Mouse (Mus musculus) heart, postnatal 0 days (tissue): ENCODE data around the gene Anxa11. TPM values are rescaled to one million over a fixed set of nuclear protein-coding genes. Genes with fewer than 3 reads are reported as not detected.
A peak's percentile ranks its signal among the peaks of the same experiment; 100 is the strongest.
"Not testable (repeated sequence)": the region's sequence is repeated elsewhere in the genome, so short reads cannot be mapped to it uniquely, and the experiment has no call there.

ENCODE experiments used
- ATAC-seq: fragments of 200-750 bp; cut with Nextera tagmentation; 2 replicates; pipeline ENCODE4 v1.8.0; 2017; ENCODE audit warnings: low read depth, moderate number of reproducible peaks, moderate library complexity; ENCODE audit not compliant: insufficient read depth
- DNase-seq: peaks from one replicate; pipeline ENCODE4 v3.0.0-alpha.2; 2016; ENCODE audit warnings: low spot score
- H3K27ac ChIP-seq: fragments of 300-500 bp; sonication (generic); 2 replicates; pipeline ENCODE4 v1.5.1; 2014; ENCODE audit warnings: low read depth, mild to moderate bottlenecking
- H3K27me3 ChIP-seq: fragments of 300-500 bp; sonication (generic); 2 replicates; pipeline ENCODE4 v1.6.1; 2014; ENCODE audit warnings: low read length, mixed read lengths; ENCODE audit not compliant: control insufficient read depth, insufficient read depth
- H3K36me3 ChIP-seq: fragments of 300-500 bp; sonication (generic); replicated peaks from 2 replicates; pipeline ENCODE4 v1.6.1; 2014; ENCODE audit warnings: low read length, mixed read lengths; ENCODE audit not compliant: control insufficient read depth, insufficient read depth
- H3K4me1 ChIP-seq: fragments of 300-500 bp; sonication (generic); 2 replicates; pipeline ENCODE4 v1.6.1; 2014; ENCODE audit warnings: antibody characterized with exemption; ENCODE audit not compliant: control insufficient read depth, insufficient read depth
- H3K4me2 ChIP-seq: fragments of 300-500 bp; sonication (generic); 2 replicates; pipeline ENCODE4 v1.6.1; 2014; ENCODE audit warnings: low read depth, mild to moderate bottlenecking, low read length, moderate library complexity
- H3K4me3 ChIP-seq: fragments of 300-500 bp; sonication (generic); 2 replicates; pipeline ENCODE4 v1.5.1; 2014; ENCODE audit warnings: low read depth, low read length
- H3K9ac ChIP-seq: fragments of 300-500 bp; sonication (generic); replicated peaks from 2 replicates; pipeline ENCODE4 v1.6.1; 2014; ENCODE audit warnings: low read depth, low read length, mixed read lengths
- H3K9me3 ChIP-seq: fragments of 300-500 bp; sonication (generic); replicated peaks from 2 replicates; pipeline ENCODE4 v1.6.1; 2016; ENCODE audit warnings: low read length; ENCODE audit not compliant: control insufficient read depth
- CTCF ChIP-seq: IDR thresholded peaks from 2 replicates; pipeline ENCODE4 v1.5.1; 2016; ENCODE audit warnings: antibody characterized with exemption, control low read depth, low read depth
- EP300 ChIP-seq: IDR thresholded peaks from 2 replicates; pipeline ENCODE4 v1.6.1; 2016; ENCODE audit warnings: antibody characterized with exemption, low read depth
- WGBS: fragments of 180-500 bp; shearing (Covaris S2); extraction: QIAGEN DNeasy Blood & Tissue Kit; methylation state at CpG from one replicate; pipeline ENCODE4 v1.1.7; 2014; 5-methylcytosine and 5-hydroxymethylcytosine counted together
- polyA plus RNA-seq: library from polyadenylated mRNA; unstranded; fragments of >200 nt; fragmentation: Nextera tagmentation; extraction: Ambion mirVana; gene quantifications from 2 replicates; pipeline ENCODE4 v1.2.1, GENCODE M21; 2015
- total RNA-seq: library from RNA; depleted of rRNA; stranded (reverse); fragments of >200 nt; gene quantifications from 2 replicates; pipeline ENCODE4 v1.2.3, GENCODE M21; 2014; ENCODE audit warnings: low replicate concordance

The Anxa11 gene
- total and polyA plus RNA-seq, 2 experiments from 2014 or later: 21.1 to 36.8 TPM

DNA sequence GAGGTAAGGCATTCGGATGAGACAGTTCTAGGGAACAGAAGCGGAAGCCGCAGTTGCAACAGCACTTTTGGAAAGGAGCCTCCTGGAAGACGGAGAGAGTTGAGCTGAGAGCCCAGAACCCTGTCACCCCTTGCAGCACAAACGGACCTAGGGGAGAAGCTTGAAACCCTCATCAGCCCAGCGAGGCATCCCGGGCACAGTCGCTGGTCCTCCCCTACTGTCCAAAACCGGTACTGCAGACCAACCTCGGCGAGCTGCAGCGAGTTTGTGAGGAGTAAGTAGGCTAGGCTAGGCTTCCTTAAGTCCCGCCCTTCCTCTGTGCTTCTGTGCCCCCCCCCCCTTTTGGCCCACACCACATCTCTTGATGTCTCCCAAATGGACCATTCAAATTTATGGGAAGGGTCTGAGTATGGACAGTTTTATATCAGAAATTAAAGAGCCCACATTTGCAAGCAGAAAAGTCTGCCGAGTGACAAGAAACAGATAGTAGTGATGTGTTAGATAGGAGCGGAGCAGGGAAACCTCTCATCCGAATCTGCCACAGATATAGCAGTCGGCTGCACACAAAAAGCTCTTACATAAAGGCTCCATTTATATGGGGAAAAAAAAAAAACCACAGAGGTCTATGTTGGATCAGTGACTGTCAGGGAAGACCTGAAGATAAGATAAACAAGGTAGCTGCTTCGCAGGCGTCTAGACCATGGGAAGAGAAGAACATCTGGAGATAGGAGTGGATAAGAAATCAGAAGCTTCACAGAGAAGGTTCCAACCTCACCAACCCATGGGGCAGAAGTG is 41.6 kb upstream of the Anxa11 start:
- TF ChIP-seq CTCF: peak; percentile 95
- no peak for TF ChIP-seq EP300
- 15% methylated on average over 19 of the region's 19 CpGs for WGBS
- no peaks in the 10 kb centered on the region for H3K9me3 ChIP-seq
- H3K27me3 ChIP-seq: no peaks in the 10 kb centered on the region
- H3K4me3 ChIP-seq: no peak overlapping the region
- peak; percentile 73 for ATAC-seq
- H3K9ac ChIP-seq: 0 out of 2 replicates have a peak overlapping the region, but pooled peaks have one; percentile 3
- no peak overlapping the region for H3K4me2 ChIP-seq
- DNase-seq: peak; percentile 64
- no peaks in the 10 kb centered on the region for H3K4me1 ChIP-seq
- no peak overlapping the region for H3K27ac ChIP-seq
- H3K36me3 ChIP-seq: no peaks in the 10 kb centered on the region

DNA sequence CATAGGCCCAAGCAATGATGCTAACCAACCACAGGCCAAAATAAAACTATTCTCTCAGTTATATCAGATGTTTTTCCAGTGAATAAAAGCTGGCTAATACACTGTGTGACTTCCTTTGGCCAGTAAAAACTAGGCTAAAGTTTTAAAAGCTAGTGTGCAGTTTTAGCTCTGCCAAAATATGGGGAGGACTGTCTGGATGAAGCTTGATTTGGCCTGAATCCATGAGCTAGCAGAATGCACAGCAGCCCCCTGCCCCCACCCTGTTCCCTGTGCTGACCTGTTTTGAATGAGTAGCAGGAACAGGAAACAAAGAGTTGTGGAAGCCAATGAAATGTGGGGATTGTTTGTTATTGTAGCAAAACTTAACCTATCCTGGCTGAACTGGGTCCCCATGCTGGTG is 39.4 kb upstream of the Anxa11 start:
- H3K4me2 ChIP-seq: no peak overlapping the region
- no peak overlapping the region for H3K9ac ChIP-seq
- H3K36me3 ChIP-seq: no peaks in the 10 kb centered on the region
- ATAC-seq (no peak), DNase-seq (no peak)
- peaks cover 6% of the 10 kb centered on the region; the same call in 1 of the 2 replicates for H3K4me1 ChIP-seq
- H3K4me3 ChIP-seq: no peak overlapping the region
- H3K27me3 ChIP-seq: no peaks in the 10 kb centered on the region
- H3K9me3 ChIP-seq: no peaks in the 10 kb centered on the region
- TF ChIP-seq EP300 (no peak), CTCF (no peak)
- no peak overlapping the region for H3K27ac ChIP-seq

DNA sequence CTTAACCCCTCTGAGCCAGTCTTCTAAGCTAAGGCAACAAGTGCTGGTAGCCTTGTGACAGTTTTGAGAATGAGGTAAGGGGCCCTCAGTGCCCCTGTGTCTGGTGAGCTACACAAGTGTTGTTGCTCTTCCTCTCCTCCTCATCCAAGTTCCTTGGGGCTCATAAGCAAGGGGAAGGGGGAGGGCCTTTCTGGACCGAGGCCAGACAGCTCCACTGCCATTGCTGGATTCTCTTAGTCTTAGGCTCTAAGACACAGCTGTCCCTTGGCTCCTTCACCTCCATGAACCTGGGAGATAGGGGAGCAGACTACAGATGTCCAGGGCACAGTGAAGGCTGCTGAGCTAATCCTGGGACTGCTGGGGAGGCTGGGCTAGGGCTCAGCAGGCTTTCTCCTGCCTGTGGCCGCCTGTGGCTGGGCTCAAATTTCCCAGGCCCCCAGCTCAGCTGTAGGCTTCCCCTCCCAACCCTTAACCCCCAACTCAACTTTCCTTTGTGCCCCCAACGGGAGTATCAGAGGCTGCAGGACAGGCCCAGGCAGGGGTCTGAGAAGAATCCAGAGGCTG is 38.6 kb upstream of the Anxa11 start:
- DNase-seq: no peak
- Histone ChIP-seq H3K27me3 (no peaks in the 10 kb centered on the region), H3K4me1 (peaks cover 6% of the 10 kb centered on the region; the same call in 1 of the 2 replicates), H3K36me3 (no peaks in the 10 kb centered on the region), H3K4me3 (no peak overlapping the region), H3K9me3 (no peaks in the 10 kb centered on the region), H3K4me2 (no peak overlapping the region), H3K9ac (no peak overlapping the region), H3K27ac (no peak overlapping the region)
- WGBS: 60% methylated on average over 3 of the region's 3 CpGs
- no peak for TF ChIP-seq CTCF
- TF ChIP-seq EP300: no peak
- no peak for ATAC-seq

DNA sequence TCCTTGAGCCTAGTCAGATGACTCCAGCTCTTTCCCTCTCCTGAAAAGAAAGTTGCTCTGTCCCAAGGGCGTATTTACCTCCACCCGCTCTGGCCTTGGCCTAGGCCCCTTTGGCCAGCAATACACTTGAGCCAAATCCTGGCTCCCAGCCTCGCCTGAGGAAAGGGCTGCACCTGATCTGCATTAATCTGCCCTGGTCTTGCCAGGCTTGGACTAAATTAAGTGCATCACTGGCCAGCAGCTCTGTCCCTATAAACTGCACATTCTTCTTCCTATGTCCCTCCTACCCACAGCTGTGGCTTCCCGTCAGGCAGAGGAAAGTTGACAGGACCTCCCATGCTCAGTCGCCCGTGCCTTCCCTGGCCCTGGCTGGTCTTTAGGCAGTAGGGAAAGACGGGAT is 36.1 kb upstream of the Anxa11 start:
- Histone ChIP-seq H3K4me1 (peaks cover 6% of the 10 kb centered on the region; the same call in 1 of the 2 replicates), H3K4me2 (no peak overlapping the region), H3K4me3 (no peak overlapping the region), H3K9ac (no peak overlapping the region), H3K27me3 (no peaks in the 10 kb centered on the region), H3K27ac (no peak overlapping the region), H3K9me3 (no peaks in the 10 kb centered on the region), H3K36me3 (no peaks in the 10 kb centered on the region)
- ATAC-seq: no peak
- 59% methylated on average over 7 of the region's 7 CpGs for WGBS
- no peak for TF ChIP-seq CTCF
- no peak for TF ChIP-seq EP300
- DNase-seq: no peak

DNA sequence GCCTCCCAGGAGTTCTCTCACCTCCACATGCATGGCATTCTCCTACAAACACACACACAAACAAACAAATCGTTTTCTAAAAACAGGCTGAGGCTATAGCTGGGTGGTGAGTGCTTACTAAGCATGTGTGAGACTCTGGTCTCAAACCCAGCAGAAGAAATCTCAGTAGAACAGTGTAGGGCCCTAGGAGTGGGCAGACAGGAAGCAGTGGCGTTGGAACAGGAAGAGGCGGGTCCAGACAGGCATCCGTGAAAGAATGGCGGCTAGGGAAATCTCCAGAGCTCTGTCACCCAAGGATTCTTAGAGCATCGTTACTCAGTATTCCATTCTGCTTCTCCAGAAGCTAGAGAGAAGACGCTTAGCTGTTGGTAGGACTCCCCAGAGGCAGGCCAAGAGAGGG is 35.4 kb upstream of the Anxa11 start:
- ATAC-seq: no peak
- no peak overlapping the region for H3K4me2 ChIP-seq
- no peaks in the 10 kb centered on the region for H3K9me3 ChIP-seq
- no peaks in the 10 kb centered on the region for H3K27me3 ChIP-seq
- H3K36me3 ChIP-seq: no peaks in the 10 kb centered on the region
- peaks cover 6% of the 10 kb centered on the region; the same call in 1 of the 2 replicates for H3K4me1 ChIP-seq
- no peak overlapping the region for H3K27ac ChIP-seq
- no peak for TF ChIP-seq CTCF
- no peak for TF ChIP-seq EP300
- no peak overlapping the region for H3K4me3 ChIP-seq
- H3K9ac ChIP-seq: no peak overlapping the region
- WGBS: 77% methylated on average over 7 of the region's 7 CpGs
- DNase-seq: no peak

DNA sequence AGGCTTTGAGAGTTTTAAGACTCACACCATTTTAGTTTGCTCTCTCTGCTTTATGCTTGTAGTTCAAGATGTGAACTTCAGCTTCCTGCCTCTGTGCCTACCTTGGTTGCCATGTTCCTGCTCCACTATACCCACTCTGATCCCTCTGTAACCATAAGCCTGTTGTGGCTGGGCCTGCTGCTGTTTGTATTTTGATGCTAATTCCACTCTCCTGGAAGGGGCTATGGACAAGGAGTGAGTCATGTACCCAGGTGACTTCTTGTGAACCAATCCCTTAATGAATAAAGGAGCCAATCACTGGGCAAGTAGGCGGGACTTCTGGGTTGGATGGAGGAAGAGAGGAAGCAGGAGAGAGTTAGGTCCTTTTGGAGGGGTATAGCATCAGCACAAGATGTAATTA is 30.9 kb upstream of the Anxa11 start:
- H3K9ac ChIP-seq, H3K27ac ChIP-seq, H3K9me3 ChIP-seq, ATAC-seq, H3K27me3 ChIP-seq, H3K4me3 ChIP-seq, H3K36me3 ChIP-seq, DNase-seq, H3K4me2 ChIP-seq, H3K4me1 ChIP-seq: not testable (repeated sequence)
- WGBS: 58% methylated on average over 1 of the region's 1 CpGs
